Mouse (Mus musculus) yolk sac, embryonic 10.5 days (tissue): ENCODE measurements around the gene Adcy5.

ENCODE experiments used
- DNase-seq: peaks from one replicate; pipeline ENCODE4 v3.0.0-alpha.2; 2017; ENCODE audit warnings: low spot score

The Adcy5 gene

DNA sequence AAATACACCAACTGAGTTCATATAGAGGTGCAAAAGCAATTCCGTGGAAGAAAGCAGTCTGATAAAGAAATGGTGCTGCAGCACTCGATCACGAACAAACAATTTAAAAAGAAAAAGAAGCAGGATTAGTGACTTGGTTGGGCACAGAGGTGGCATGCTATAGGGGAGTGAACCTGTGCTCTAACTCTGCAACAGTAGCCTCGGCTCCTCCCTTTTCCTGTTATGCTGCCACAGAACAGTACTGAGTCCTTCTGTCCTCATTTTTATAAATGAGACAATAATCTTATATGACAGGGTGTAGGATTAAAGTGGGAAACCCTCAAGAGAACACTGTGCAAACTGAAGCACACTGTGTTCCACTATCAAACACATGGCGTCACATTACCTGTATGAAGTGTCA, 162.8 kb downstream of the Adcy5 start:
- no peak for DNase-seq

DNA sequence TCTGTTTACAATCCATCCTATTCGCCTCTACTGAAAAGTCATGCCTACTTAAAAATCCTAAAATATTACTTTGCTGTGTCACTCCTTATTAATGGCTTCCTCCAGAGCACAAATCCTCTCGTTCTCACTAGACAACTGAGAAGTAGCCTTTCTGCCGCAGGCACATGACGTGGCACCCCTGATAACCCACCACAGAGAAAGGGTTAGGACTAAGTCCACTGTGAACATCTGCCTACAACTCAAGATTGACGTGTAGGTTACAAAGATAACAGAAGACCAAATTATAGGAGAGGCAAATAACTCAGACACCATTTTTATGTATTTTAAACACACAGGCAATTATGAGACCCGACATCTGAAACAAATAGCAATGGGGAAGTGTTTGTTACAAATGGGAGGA, 163.7 kb downstream of the Adcy5 start:
- DNase-seq = no peak

DNA sequence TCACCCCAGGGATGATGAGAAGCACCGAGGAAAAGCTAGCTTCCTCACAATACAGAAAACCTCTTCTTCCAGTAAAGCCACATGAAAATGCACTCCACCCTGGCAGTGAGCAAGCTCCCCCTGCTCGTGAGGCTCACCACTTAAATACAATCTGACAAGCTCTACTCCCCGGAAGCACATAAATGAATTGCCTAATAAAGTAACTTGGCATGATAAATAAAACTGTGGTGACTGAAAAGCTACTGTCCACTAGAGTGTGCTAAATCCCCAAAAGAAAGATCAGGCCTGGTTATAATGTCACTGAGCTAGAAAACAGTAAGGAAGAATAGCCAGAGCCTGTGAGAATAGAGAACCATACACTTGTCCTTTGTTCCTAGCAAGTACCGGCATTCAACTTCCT, 164.7 kb downstream of the Adcy5 start:
- no peak for DNase-seq

DNA sequence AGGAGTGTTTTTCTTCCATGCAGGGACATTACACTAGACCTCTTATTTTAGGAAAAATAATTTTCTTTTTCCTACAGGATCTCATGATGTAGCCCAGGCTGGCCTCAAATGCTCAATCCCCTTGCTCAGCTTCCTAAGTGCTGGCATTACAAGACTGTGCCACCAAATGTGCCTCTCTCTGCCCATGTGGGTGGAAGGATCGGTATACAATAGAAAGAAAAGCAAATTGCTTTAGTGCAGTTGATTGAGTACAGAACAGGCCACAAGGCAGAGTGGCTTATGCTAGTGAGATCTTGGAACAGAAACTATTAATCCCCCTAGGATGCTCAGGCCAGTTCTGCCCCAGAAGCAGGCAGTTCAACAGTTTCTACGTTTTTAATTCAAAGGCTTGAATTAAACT, 165.1 kb downstream of the Adcy5 start:
- no peak for DNase-seq

DNA sequence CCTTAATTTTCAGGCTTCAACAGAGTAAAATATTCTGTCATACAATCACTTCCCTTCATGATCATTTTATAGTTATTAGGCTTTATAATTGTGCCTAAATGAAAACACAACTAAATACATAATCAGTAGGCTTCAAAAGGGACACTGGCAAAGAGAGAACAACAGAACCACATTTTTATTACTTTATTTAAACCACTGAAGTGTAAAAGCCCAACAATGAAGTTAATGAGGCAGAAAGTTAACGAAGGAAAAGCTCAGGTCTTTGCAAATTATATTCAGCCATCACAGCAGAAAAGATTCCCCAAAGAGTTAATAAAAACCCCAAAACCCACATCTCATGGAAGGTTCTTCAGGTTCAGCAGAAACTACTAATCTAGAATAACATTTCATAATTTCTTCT, 175.8 kb downstream of the Adcy5 start:
- no peak for DNase-seq
